Mouse (Mus musculus) ES-E14 (cell line): ENCODE measurements around the gene Micall1. TPM values are rescaled to one million over a fixed set of nuclear protein-coding genes. Genes with fewer than 3 reads are reported as not detected.

ENCODE experiments used
- DNase-seq: peaks from one replicate; pipeline ENCODE4 v3.0.0-alpha.2; 2013; ENCODE audit warnings: low read depth, low spot score
- H3K27ac ChIP-seq: 2 replicates; pipeline ENCODE4 v1.5.1; 2012; ENCODE audit warnings: low read depth, mild to moderate bottlenecking, low read length, moderate library complexity, mixed read lengths; ENCODE audit not compliant: poor library complexity, insufficient read depth, severe bottlenecking
- H3K36me3 ChIP-seq: 2 replicates; pipeline ENCODE4 v1.6.1; 2012; ENCODE audit warnings: mild to moderate bottlenecking, low read length, moderate library complexity, mixed read lengths; ENCODE audit not compliant: control insufficient read depth, poor library complexity, insufficient read depth, severe bottlenecking
- H3K4me1 ChIP-seq, 2 experiments: fragments of 150-350 bp in 1 of 2; sonication (generic) in 1 of 2; 2 replicates each; pipeline ENCODE4 v1.6.1; 2012; ENCODE audit warnings: low read length in 2 of 2, mild to moderate bottlenecking in 1 of 2, mixed read lengths in 1 of 2; ENCODE audit not compliant: control insufficient read depth in 2 of 2, insufficient read depth in 2 of 2, poor library complexity in 1 of 2
- H3K4me3 ChIP-seq, 2 experiments: fragments of 150-350 bp in 1 of 2; sonication (generic) in 1 of 2; 2 replicates each; pipeline ENCODE4 v1.5.1; 2012; ENCODE audit warnings: low read length in 2 of 2, low read depth in 1 of 2, mild to moderate bottlenecking in 1 of 2, mixed read lengths in 1 of 2; ENCODE audit not compliant: insufficient read depth in 1 of 2, poor library complexity in 1 of 2, severe bottlenecking in 1 of 2
- H3K9ac ChIP-seq: 2 replicates; pipeline ENCODE4 v1.6.1; 2012; ENCODE audit warnings: low read depth, mild to moderate bottlenecking, low read length, mixed read lengths; ENCODE audit not compliant: poor library complexity, insufficient read depth, severe bottlenecking
- H3K9me3 ChIP-seq: fragments of 150-350 bp; sonication (generic); 2 replicates; pipeline ENCODE4 v1.6.1; 2012; ENCODE audit warnings: low read depth, mild to moderate bottlenecking, low read length; ENCODE audit not compliant: control insufficient read depth, insufficient read depth
- CHD2 ChIP-seq: IDR thresholded peaks from 2 replicates; pipeline ENCODE4 v1.6.1; 2014; ENCODE audit warnings: mild to moderate bottlenecking, low read depth, low read length, inconsistent platforms
- HCFC1 ChIP-seq: IDR thresholded peaks from 2 replicates; pipeline ENCODE4 v1.6.1; 2012; ENCODE audit warnings: low read length, inconsistent platforms, borderline replicate concordance; ENCODE audit not compliant: insufficient read depth
- MAFK ChIP-seq: IDR thresholded peaks from 2 replicates; pipeline ENCODE4 v1.6.1; 2014; ENCODE audit warnings: mild to moderate bottlenecking, low read depth, low read length, inconsistent platforms; ENCODE audit not compliant: insufficient read depth
- ZC3H11A ChIP-seq: IDR thresholded peaks from 2 replicates; pipeline ENCODE4 v1.6.1; 2012; ENCODE audit warnings: low read depth, mild to moderate bottlenecking, inconsistent platforms, low read length, borderline replicate concordance
- ZNF384 ChIP-seq: IDR thresholded peaks from 2 replicates; pipeline ENCODE4 v1.6.1; 2012; ENCODE audit warnings: low read depth, low read length, inconsistent platforms
- in situ Hi-C, 2 experiments: fragments of 600-800 bp; cut with MboI; formaldehyde crosslinking; loops; one replicate each; pipeline ENCODE4 v1.15.1; 2025; ENCODE audit warnings: low sequenced_read_pairs in 2 of 2, inconsistent platforms in 1 of 2; ENCODE audit not compliant: unreplicated experiment in 2 of 2
- total RNA-seq: library from RNA; depleted of rRNA; stranded (reverse); fragments of 300-350 nt; gene quantifications from 2 replicates; pipeline ENCODE4 v1.2.3, GENCODE M21; 2012

The Micall1 gene
- total RNA-seq, 1 experiment, result 7.7 TPM

DNA sequence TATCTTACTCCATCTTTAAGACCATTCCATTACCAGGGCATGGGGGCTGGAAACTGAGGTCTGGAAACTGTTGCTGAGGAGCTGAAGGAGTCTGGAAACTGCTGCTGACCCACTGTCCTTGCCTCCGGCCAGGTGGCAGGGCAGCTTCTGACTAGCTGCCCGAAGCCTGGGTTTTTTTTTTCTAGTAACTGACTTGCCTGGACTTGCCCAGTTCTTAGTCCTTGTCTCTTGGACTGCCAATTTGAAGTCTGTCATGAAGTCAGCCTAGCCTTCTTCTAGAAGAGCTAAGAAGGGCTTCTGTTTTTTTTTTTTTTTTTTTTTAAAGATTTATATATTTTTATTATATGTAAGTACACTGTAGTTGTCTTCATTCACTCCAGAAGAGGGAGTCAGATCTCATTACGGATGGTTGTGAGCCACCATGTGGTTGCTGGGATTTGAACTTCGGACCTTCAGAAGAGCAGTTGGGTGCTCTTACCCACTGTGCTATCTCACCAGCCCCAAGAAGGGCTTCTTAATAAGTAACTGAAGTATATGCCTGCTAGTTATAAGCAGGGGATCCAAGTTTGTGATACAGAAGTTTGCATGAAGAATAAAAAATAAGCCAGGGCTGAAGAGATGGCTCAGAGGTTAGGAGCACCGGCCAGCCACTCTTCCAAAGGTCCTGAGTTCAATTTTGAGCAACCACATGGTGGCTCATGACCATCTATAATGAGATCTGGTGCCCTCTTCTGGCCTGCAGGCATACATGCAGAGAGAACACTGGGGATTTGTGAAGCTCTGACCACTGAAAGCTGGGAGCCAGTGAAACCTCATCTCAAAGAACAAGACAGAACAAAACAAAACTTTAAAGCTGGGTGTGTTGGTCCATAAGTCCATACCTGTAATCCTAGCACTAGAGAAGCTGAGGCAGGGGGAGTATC is 37.3 kb upstream of the Micall1 start:
- no peaks in the 10 kb centered on the region for H3K9me3 ChIP-seq
- peak overlapping the region; percentile 26; the same call in 1 of the 2 replicates for H3K9ac ChIP-seq
- peaks cover 0 to 10% of the 10 kb centered on the region in 2 experiments; a peak in 1 of 4 replicates for H3K4me1 ChIP-seq
- DNase-seq, result no peak
- in situ Hi-C loops, result no loop called here
- H3K4me3 ChIP-seq, result no peak overlapping the region
- H3K27ac ChIP-seq, result no peak overlapping the region
- H3K36me3 ChIP-seq, result peaks cover under 1% of the 10 kb centered on the region
- TF ChIP-seq MAFK, result no peak
- no peak for TF ChIP-seq CHD2
- TF ChIP-seq HCFC1, result no peak
- TF ChIP-seq ZNF384, result no peak
- TF ChIP-seq ZC3H11A, result no peak

DNA sequence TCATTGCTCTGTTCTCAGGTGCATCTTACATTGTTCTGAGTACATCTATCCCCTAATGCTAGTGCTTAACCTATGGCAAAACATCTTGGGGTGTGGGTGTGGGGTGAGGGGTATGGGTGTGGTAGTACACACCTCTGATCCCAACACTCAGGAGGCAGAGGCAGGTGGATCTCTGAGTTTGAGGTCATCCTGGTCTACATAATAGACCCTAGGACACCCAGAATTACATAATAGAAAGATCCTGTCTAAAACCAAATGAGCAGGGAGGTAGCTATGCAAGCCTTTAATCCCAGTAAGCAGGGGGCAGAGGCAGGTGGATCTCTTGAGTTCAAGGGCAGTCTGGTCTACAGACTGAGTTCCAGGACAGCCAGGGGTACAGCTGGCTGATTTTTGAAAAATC is 34.9 kb upstream of the Micall1 start:
- in situ Hi-C loops, result no loop called here

DNA sequence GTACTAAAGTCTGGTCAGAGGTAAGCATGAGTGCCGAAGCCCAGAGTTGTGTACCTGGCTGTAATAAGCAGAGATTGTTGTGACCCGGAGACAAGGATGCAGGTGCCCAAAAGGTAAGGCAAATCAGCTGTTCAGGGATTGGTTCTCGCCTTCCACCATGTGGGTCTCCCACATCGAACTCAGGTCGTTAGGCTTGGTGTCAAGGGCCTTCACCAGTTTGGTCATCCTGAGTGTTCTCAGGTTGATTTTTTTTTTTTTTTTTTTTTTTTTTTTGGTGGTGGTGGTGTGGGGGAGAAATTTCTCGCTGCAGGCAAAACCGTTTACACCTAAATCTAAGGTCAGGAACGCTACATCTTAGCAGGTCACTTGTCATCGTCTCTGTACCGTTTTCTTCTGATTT is 34.3 kb upstream of the Micall1 start:
- Histone ChIP-seq H3K36me3 (peaks cover 24% of the 10 kb centered on the region), H3K4me1 (peaks cover 0 to 14% of the 10 kb centered on the region in 2 experiments; a peak in 1 of 4 replicates), H3K27ac (peak overlapping the region; percentile 71), H3K4me3 (peak overlapping the region; percentile 97 to 98), H3K9me3 (no peaks in the 10 kb centered on the region), H3K9ac (peak overlapping the region; percentile 70; the same call in 1 of the 2 replicates)
- TF ChIP-seq HCFC1 (no peak), ZNF384 (peak; percentile 91)
- no peak for DNase-seq
- in situ Hi-C loops, result no loop called here

More for the DNA sequence above, 34.9 kb upstream of the Micall1 start:
- Histone ChIP-seq H3K9ac (no peak overlapping the region), H3K9me3 (no peaks in the 10 kb centered on the region), H3K4me1 (peaks cover 0 to 14% of the 10 kb centered on the region in 2 experiments; a peak in 1 of 4 replicates), H3K36me3 (peaks cover 20% of the 10 kb centered on the region), H3K4me3 (no peak overlapping the region), H3K27ac (peak overlapping the region; percentile 71; the same call in 1 of the 2 replicates)
- TF ChIP-seq CHD2, result no peak
- no peak for TF ChIP-seq HCFC1
- TF ChIP-seq ZNF384, result no peak
- TF ChIP-seq MAFK, result no peak
- no peak for TF ChIP-seq ZC3H11A
- no peak for DNase-seq

DNA sequence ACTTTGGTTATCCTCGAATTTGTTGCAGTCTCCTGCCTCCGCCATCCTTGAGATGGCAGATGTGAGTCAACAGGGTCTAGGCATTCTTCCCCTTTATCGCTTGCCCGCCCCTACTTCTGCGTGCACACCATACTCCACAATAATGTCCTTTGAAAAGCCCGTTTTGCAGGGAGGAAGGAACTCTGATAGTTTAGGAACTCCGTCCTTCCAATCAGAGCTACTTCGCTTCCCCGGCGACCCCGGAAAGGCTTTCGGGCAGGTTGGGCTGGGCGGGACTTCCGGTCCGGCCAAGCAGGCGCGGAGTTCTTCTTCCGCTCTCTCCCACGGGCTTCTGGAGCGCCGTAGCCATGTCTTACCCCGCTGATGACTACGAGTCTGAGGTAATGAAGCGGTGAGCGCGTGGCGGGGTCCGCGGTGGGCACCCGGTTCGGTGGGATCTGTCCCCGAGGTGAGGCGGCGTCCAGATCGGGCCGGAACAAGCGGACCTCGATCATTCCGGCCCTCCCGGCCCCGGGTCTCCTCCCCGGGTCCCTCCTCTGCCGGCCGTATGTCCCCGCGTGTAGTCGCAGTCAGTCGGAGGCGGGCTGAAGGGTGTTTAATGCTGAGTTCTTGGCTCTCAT is 33.7 kb upstream of the Micall1 start, which contains the start of gene Eif3l:
Gene Eif3l, plus strand, starts transcription at position 267 of the 620 bp plus-strand sequence.
- H3K36me3 ChIP-seq, result peaks cover 30% of the 10 kb centered on the region
- H3K27ac ChIP-seq, result peak within 1 kb of the TSS; percentile 81
- TF ChIP-seq HCFC1 (0 out of 2 replicates have a peak, but pooled peaks have one; percentile 46), ZNF384 (no peak), CHD2 (peak; percentile 43; the same call in 1 of the 2 replicates), ZC3H11A (no peak), MAFK (no peak)
- H3K4me1 ChIP-seq, result peaks cover 0 to 16% of the 10 kb centered on the region in 2 experiments; a peak in 1 of 4 replicates
- in situ Hi-C loops, result no loop called here
- no peaks in the 10 kb centered on the region for H3K9me3 ChIP-seq
- H3K9ac ChIP-seq, result peak within 1 kb of the TSS; percentile 98
- H3K4me3 ChIP-seq, result peak within 1 kb of the TSS; percentile 97 to 98
- DNase-seq, result peak; percentile 73
